Mouse (Mus musculus): Measurements from ENCODE around the gene Ctnnbip1. TPM values are rescaled to one million over a fixed set of nuclear protein-coding genes. Genes with fewer than 3 reads are reported as not detected.
"Not testable (repeated sequence)": the region's sequence is repeated elsewhere in the genome, so short reads cannot be mapped to it uniquely, and the experiment has no call there.

Ctnnbip1 gene
- total RNA-seq, 4 experiments from 2014 or later, result 25.3 to 34.5 (median 29.7) TPM

- no peak for DNase-seq
Observed at GRCm38 (mm10) chr4:149590200-149590599, 72.2 kb downstream of the Ctnnbip1 start.

- DNase-seq, result no peak
Observed at GRCm38 (mm10) chr4:149591486-149591885, 73.5 kb downstream of the Ctnnbip1 start.

GRCm38 (mm10) chr4:149594913-149595581 lies 77.0 kb downstream of the Ctnnbip1 start:
- DNase-seq, result no peak

GRCm38 (mm10) chr4:149597641-149598208 lies 79.7 kb downstream of the Ctnnbip1 start:
- DNase-seq, result no peak

- no peak for DNase-seq
Observed at GRCm38 (mm10) chr4:149599549-149599948, 81.5 kb downstream of the Ctnnbip1 start.

GRCm38 (mm10) chr4:149600130-149600529 lies 82.1 kb downstream of the Ctnnbip1 start:
- DNase-seq, result no peak

GRCm38 (mm10) chr4:149601484-149601883 lies 83.4 kb downstream of the Ctnnbip1 start:
- DNase-seq, result no peak

GRCm38 (mm10) chr4:149602236-149602635 lies 84.2 kb downstream of the Ctnnbip1 start:
- no peak for DNase-seq

- no peak for DNase-seq
Observed at GRCm38 (mm10) chr4:149603860-149604259, 85.8 kb downstream of the Ctnnbip1 start.

GRCm38 (mm10) chr4:149604518-149604917 lies 86.5 kb downstream of the Ctnnbip1 start:
- DNase-seq, result no peak

- DNase-seq, result no peak
Observed at GRCm38 (mm10) chr4:149606056-149606455, 88.0 kb downstream of the Ctnnbip1 start.

GRCm38 (mm10) chr4:149606766-149607358 lies 88.8 kb downstream of the Ctnnbip1 start:
- DNase-seq, result no peak

GRCm38 (mm10) chr4:149607591-149608308 lies 89.7 kb downstream of the Ctnnbip1 start:
- DNase-seq, result no peak

- no peak for DNase-seq
Observed at GRCm38 (mm10) chr4:149608309-149608638, 90.2 kb downstream of the Ctnnbip1 start.

GRCm38 (mm10) chr4:149609256-149610025 lies 91.4 kb downstream of the Ctnnbip1 start:
- DNase-seq, result no peak

GRCm38 (mm10) chr4:149611376-149612044 lies 93.5 kb downstream of the Ctnnbip1 start:
- DNase-seq, result no peak

GRCm38 (mm10) chr4:149613497-149613896 lies 95.5 kb downstream of the Ctnnbip1 start:
- DNase-seq, result not testable (repeated sequence)

- DNase-seq, result no peak
Observed at GRCm38 (mm10) chr4:149614869-149615268, 96.8 kb downstream of the Ctnnbip1 start.

Data from adrenal gland, adult 8-10 months (tissue).